Mouse (Mus musculus): ENCODE data around the gene Oas1a. TPM values are rescaled to one million over a fixed set of nuclear protein-coding genes. Genes with fewer than 3 reads are reported as not detected.

Oas1a gene
- total RNA-seq, 1 experiment from 2014 or later: 26.0 TPM

DNA sequence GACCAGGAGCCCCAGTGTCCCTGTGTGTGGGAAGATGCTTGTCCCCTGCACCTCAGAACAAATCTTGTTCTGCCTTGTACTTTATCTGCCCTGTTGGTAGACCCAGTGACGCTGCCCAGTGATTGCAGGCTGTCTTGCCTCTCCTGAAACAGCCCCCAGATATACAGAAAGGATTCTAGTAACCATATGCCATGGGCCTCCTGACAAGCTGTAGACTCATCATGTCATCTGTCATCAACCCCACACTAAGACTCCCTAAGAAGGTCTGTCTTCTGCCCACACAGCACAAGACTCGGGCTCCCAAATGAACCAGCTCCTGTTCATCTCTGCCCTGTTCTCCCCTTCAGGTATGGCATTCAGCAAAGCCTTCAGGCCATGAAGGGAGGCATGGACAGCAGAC is 48.1 kb downstream of the Oas1a start:
- no peak for ATAC-seq (replicated peaks; ENCODE audit: insufficient number of reproducible peaks, low FRiP score, low TSS enrichment, poor library complexity, severe bottlenecking)

DNA sequence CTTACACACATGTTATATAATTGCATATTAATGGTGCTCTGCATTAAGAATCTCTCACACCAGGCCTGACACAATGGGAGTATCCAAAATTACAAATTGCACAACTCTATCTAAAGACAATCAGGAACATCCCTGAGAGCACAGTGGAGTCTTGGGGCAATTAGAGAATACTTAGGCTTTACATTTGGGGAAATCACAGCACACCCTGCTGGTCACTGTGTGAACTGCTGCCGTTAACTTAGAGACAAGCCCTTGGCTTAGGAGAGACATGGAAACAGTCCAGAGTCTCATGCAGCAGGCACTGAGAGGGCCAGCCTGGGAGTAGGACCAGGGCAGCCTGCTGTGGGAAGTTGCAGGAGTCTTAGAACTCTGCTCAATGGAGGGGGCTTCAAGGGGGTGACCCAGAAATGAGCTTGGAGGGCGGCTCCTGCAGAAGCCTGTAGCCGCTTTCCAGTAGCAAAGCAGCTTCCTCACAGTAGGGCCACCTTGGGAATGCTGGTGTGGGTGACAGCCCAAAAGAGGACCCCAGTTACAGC is 57.7 kb downstream of the Oas1a start:
- no peak for ATAC-seq (replicated peaks; ENCODE audit: insufficient number of reproducible peaks, low FRiP score, low TSS enrichment, poor library complexity, severe bottlenecking)

DNA sequence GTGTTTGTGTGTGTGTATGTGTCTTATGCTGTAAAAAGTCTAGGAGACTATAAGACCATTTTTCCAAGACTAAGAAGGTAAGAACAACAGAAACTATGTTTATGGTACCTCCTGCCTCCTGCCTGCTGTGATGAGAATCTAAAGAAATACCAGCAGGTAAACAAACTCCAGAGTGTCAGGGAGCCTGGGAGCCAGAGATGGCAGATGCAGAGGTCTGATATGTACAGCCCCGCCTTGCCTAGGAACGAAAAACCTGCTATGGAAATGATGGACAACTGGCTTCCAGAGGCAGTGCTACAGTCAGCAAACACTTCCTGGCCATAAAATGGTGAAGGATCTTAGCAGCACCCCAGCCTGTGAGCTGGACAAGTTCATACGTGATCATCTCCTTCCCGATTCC is 60.3 kb downstream of the Oas1a start, which contains the start of gene Oas1f:
Gene Oas1f (plus strand): TSS at position 301 of the 400 bp plus-strand sequence.
- no peak for ATAC-seq (replicated peaks; ENCODE audit: insufficient number of reproducible peaks, low FRiP score, low TSS enrichment, poor library complexity, severe bottlenecking)

Other genes with a start within 250 kb of the Oas1a start
- gene Dtx1, start 195.6 kb downstream of the Oas1a start, total RNA-seq (2017): 5.4 to 12.1 TPM (median 8.1 TPM) in 3 replicates
- gene Oas2, start 157.7 kb downstream of the Oas1a start, total RNA-seq (2017): 2.2 to 8.7 TPM (median 5.3 TPM) in 3 replicates
- 6.3 to 13.2 TPM (median 8.3 TPM) in 3 replicates for gene Oas3, start 129.9 kb downstream of the Oas1a start, total RNA-seq (2017)
- not detected in 3 replicates for gene Oas1e, start 112.0 kb downstream of the Oas1a start, total RNA-seq (2017)
- gene Oas1c, start 95.0 kb downstream of the Oas1a start, total RNA-seq (2017): 5.0 to 10.6 TPM (median 7.6 TPM) in 3 replicates
- gene Oas1f, start 60.2 kb downstream of the Oas1a start, total RNA-seq (2017): not detected in 3 replicates
- gene Oas1h, start 46.1 kb downstream of the Oas1a start, total RNA-seq (2017): not detected in 3 replicates
- 2.6 to 4.9 TPM (median 3.5 TPM) in 3 replicates for gene Oas1g, start 19.9 kb downstream of the Oas1a start, total RNA-seq (2017)
- gene Oas1d, start 7.0 kb upstream of the Oas1a start, total RNA-seq (2017): not detected in 3 replicates
- gene Rph3a, start 102.6 kb upstream of the Oas1a start, total RNA-seq (2017): not detected in 3 replicates